Mouse (Mus musculus) layer of hippocampus, adult 9-10 months (tissue): ENCODE data around the gene Avpi1.
A peak's percentile ranks its signal among the peaks of the same experiment; 100 is the strongest.
"Not testable (repeated sequence)": the region's sequence is repeated elsewhere in the genome, so short reads cannot be mapped to it uniquely, and the experiment has no call there.

Experiments used
- DNase-seq: peaks from one replicate; pipeline ENCODE4 v3.0.0; 2022; ENCODE audit warnings: low spot score

Avpi1 gene

GRCm38 (mm10) chr19:42104681-42105080 is 24.2 kb downstream of the Avpi1 start:
- DNase-seq, result no peak

- no peak for DNase-seq
Observed at GRCm38 (mm10) chr19:42099406-42099805, 29.5 kb downstream of the Avpi1 start.

- DNase-seq, result no peak
Observed at GRCm38 (mm10) chr19:42090637-42091141, 38.2 kb downstream of the Avpi1 start.

GRCm38 (mm10) chr19:42089748-42090595 is 38.9 kb downstream of the Avpi1 start, which contains the start of gene Pi4k2a:
Gene Pi4k2a (plus strand): TSS chr19:42090470.
- peak; percentile 99 for DNase-seq

GRCm38 (mm10) chr19:42089103-42089747 is 39.6 kb downstream of the Avpi1 start:
- DNase-seq, result no peak

- DNase-seq, result peak; percentile 86
Observed at GRCm38 (mm10) chr19:42086166-42086565, 42.7 kb downstream of the Avpi1 start, which contains the start of gene Morn4. Gene Morn4 (minus strand): TSS chr19:42086357.

- no peak for DNase-seq
Observed at GRCm38 (mm10) chr19:42085690-42086089, 43.2 kb downstream of the Avpi1 start.

GRCm38 (mm10) chr19:42081613-42082012 is 47.2 kb downstream of the Avpi1 start:
- DNase-seq, result not testable (repeated sequence)

GRCm38 (mm10) chr19:42080469-42080868 is 48.4 kb downstream of the Avpi1 start:
- DNase-seq, result no peak

- no peak for DNase-seq
Observed at GRCm38 (mm10) chr19:42079950-42080349, 48.9 kb downstream of the Avpi1 start.

- DNase-seq, result no peak
Observed at GRCm38 (mm10) chr19:42079006-42079405, 49.9 kb downstream of the Avpi1 start.

GRCm38 (mm10) chr19:42078566-42078965 is 50.3 kb downstream of the Avpi1 start:
- DNase-seq, result no peak

GRCm38 (mm10) chr19:42075992-42076391 is 52.9 kb downstream of the Avpi1 start:
- DNase-seq, result no peak

- no peak for DNase-seq
Observed at GRCm38 (mm10) chr19:42075051-42075450, 53.8 kb downstream of the Avpi1 start.
